Mouse (Mus musculus): ENCODE data around the gene Ablim1. TPM values are rescaled to one million over a fixed set of nuclear protein-coding genes. Genes with fewer than 3 reads are reported as not detected.

Ablim1 gene
- polyA plus RNA-seq (2015; fragmentation: Nextera tagmentation; extraction: Ambion mirVana), result 29.2 and 32.0 TPM in 2 replicates

- Histone ChIP-seq H3K36me3 (ENCODE audit: control insufficient read depth, insufficient read depth, low read length) (no peaks in the 10 kb centered on the region), H3K27ac (ENCODE audit: low read length) (peak within 1 kb of the TSS; percentile 72), H3K9me3 (ENCODE audit: control insufficient read depth, low read length) (no peaks in the 10 kb centered on the region), H3K4me2 (ENCODE audit: low read depth, low read length) (peak within 1 kb of the TSS; percentile 89), H3K9ac (ENCODE audit: low read depth, low read length) (peak within 1 kb of the TSS; percentile 83), H3K4me3 (ENCODE audit: low read length) (peak within 1 kb of the TSS; percentile 69), H3K4me1 (ENCODE audit: control insufficient read depth, insufficient read depth, low read length) (peaks cover 19% of the 10 kb centered on the region), H3K27me3 (replicated peaks; ENCODE audit: control insufficient read depth, insufficient read depth, low read length) (no peaks in the 10 kb centered on the region)
- under 1% methylated on average over 52 of the region's 52 CpGs for WGBS
- peak; percentile 87 for ATAC-seq
Observed at GRCm38 (mm10) chr19:57314346-57315012, at the start of gene Ablim1. Gene Ablim1, minus strand, starts transcription at chr19:57314919.

- no peak overlapping the region for H3K4me3 ChIP-seq (ENCODE audit: low read length)
- no peak for ATAC-seq
- WGBS, result 89% methylated on average over 7 of the region's 7 CpGs
- H3K27ac ChIP-seq (ENCODE audit: low read length), result no peak overlapping the region
- peak overlapping the region; percentile 49; the same call in 1 of the 2 replicates for H3K4me2 ChIP-seq (ENCODE audit: low read depth, low read length)
- 0 out of 2 replicates have a peak overlapping the region, but pooled peaks have one; percentile 44 for H3K9ac ChIP-seq (ENCODE audit: low read depth, low read length)
- no peaks in the 10 kb centered on the region for H3K27me3 ChIP-seq (replicated peaks; ENCODE audit: control insufficient read depth, insufficient read depth, low read length)
- H3K4me1 ChIP-seq (ENCODE audit: control insufficient read depth, insufficient read depth, low read length), result peaks cover 50% of the 10 kb centered on the region
- H3K36me3 ChIP-seq (ENCODE audit: control insufficient read depth, insufficient read depth, low read length), result no peaks in the 10 kb centered on the region
- no peaks in the 10 kb centered on the region for H3K9me3 ChIP-seq (ENCODE audit: control insufficient read depth, low read length)
Observed at GRCm38 (mm10) chr19:57363538-57363937, 48.8 kb upstream of the Ablim1 start.

GRCm38 (mm10) chr19:57363076-57363475, 48.4 kb upstream of the Ablim1 start:
- Histone ChIP-seq H3K27me3 (replicated peaks; ENCODE audit: control insufficient read depth, insufficient read depth, low read length) (no peaks in the 10 kb centered on the region), H3K4me3 (ENCODE audit: low read length) (peak overlapping the region; percentile 20), H3K9ac (ENCODE audit: low read depth, low read length) (peak overlapping the region; percentile 44), H3K27ac (ENCODE audit: low read length) (0 out of 2 replicates have a peak overlapping the region, but pooled peaks have one; percentile 39), H3K9me3 (ENCODE audit: control insufficient read depth, low read length) (no peaks in the 10 kb centered on the region), H3K4me2 (ENCODE audit: low read depth, low read length) (peak overlapping the region; percentile 49), H3K36me3 (ENCODE audit: control insufficient read depth, insufficient read depth, low read length) (no peaks in the 10 kb centered on the region), H3K4me1 (ENCODE audit: control insufficient read depth, insufficient read depth, low read length) (peaks cover 52% of the 10 kb centered on the region)
- WGBS, result 15% methylated on average over 7 of the region's 7 CpGs
- no peak for ATAC-seq

- Histone ChIP-seq H3K36me3 (ENCODE audit: control insufficient read depth, insufficient read depth, low read length) (no peaks in the 10 kb centered on the region), H3K27me3 (replicated peaks; ENCODE audit: control insufficient read depth, insufficient read depth, low read length) (no peaks in the 10 kb centered on the region), H3K4me3 (ENCODE audit: low read length) (peak overlapping the region; percentile 20), H3K27ac (ENCODE audit: low read length) (peak overlapping the region; percentile 39; the same call in 1 of the 2 replicates), H3K9me3 (ENCODE audit: control insufficient read depth, low read length) (no peaks in the 10 kb centered on the region), H3K4me2 (ENCODE audit: low read depth, low read length) (peak overlapping the region; percentile 49), H3K9ac (ENCODE audit: low read depth, low read length) (peak overlapping the region; percentile 44), H3K4me1 (ENCODE audit: control insufficient read depth, insufficient read depth, low read length) (peaks cover 51% of the 10 kb centered on the region)
- no peak for ATAC-seq
- WGBS, result 35% methylated on average over 5 of the region's 5 CpGs
Observed at GRCm38 (mm10) chr19:57362586-57362985, 47.9 kb upstream of the Ablim1 start.

- WGBS, result 14% methylated on average over 3 of the region's 3 CpGs
- H3K4me2 ChIP-seq (ENCODE audit: low read depth, low read length), result peak overlapping the region; percentile 61
- H3K9ac ChIP-seq (ENCODE audit: low read depth, low read length), result peak overlapping the region; percentile 100
- H3K36me3 ChIP-seq (ENCODE audit: control insufficient read depth, insufficient read depth, low read length), result no peaks in the 10 kb centered on the region
- peak overlapping the region; percentile 96 for H3K4me3 ChIP-seq (ENCODE audit: low read length)
- no peaks in the 10 kb centered on the region for H3K27me3 ChIP-seq (replicated peaks; ENCODE audit: control insufficient read depth, insufficient read depth, low read length)
- H3K4me1 ChIP-seq (ENCODE audit: control insufficient read depth, insufficient read depth, low read length), result peaks cover 46% of the 10 kb centered on the region
- no peak for ATAC-seq
- no peaks in the 10 kb centered on the region for H3K9me3 ChIP-seq (ENCODE audit: control insufficient read depth, low read length)
- peak overlapping the region; percentile 98 for H3K27ac ChIP-seq (ENCODE audit: low read length)
Observed at GRCm38 (mm10) chr19:57361939-57362307, 47.2 kb upstream of the Ablim1 start.

- Histone ChIP-seq H3K9ac (ENCODE audit: low read depth, low read length) (peak overlapping the region; percentile 100), H3K27me3 (replicated peaks; ENCODE audit: control insufficient read depth, insufficient read depth, low read length) (no peaks in the 10 kb centered on the region), H3K4me1 (ENCODE audit: control insufficient read depth, insufficient read depth, low read length) (peaks cover 40% of the 10 kb centered on the region), H3K4me3 (ENCODE audit: low read length) (peak overlapping the region; percentile 96), H3K27ac (ENCODE audit: low read length) (peak overlapping the region; percentile 98), H3K9me3 (ENCODE audit: control insufficient read depth, low read length) (no peaks in the 10 kb centered on the region), H3K36me3 (ENCODE audit: control insufficient read depth, insufficient read depth, low read length) (no peaks in the 10 kb centered on the region), H3K4me2 (ENCODE audit: low read depth, low read length) (peak overlapping the region; percentile 61)
- WGBS, result under 1% methylated on average over 70 of the region's 78 CpGs
- ATAC-seq, result peak; percentile 46
Observed at GRCm38 (mm10) chr19:57361131-57361938, 46.6 kb upstream of the Ablim1 start.

- Histone ChIP-seq H3K27ac (ENCODE audit: low read length) (peak within 1 kb of the TSS; percentile 98), H3K4me2 (ENCODE audit: low read depth, low read length) (peak within 1 kb of the TSS; percentile 68), H3K27me3 (replicated peaks; ENCODE audit: control insufficient read depth, insufficient read depth, low read length) (no peaks in the 10 kb centered on the region), H3K9ac (ENCODE audit: low read depth, low read length) (peak within 1 kb of the TSS; percentile 100), H3K9me3 (ENCODE audit: control insufficient read depth, low read length) (no peaks in the 10 kb centered on the region), H3K4me1 (ENCODE audit: control insufficient read depth, insufficient read depth, low read length) (peaks cover 40% of the 10 kb centered on the region), H3K4me3 (ENCODE audit: low read length) (peak within 1 kb of the TSS; percentile 96), H3K36me3 (ENCODE audit: control insufficient read depth, insufficient read depth, low read length) (no peaks in the 10 kb centered on the region)
- WGBS, result 1% methylated on average over 65 of the region's 70 CpGs
- ATAC-seq, result peak; percentile 91
Observed at GRCm38 (mm10) chr19:57360341-57361130, 45.8 kb upstream of the Ablim1 start, which contains the start of gene Fam160b1. Gene Fam160b1, plus strand, starts transcription at chr19:57360680.

- Histone ChIP-seq H3K9me3 (ENCODE audit: control insufficient read depth, low read length) (no peaks in the 10 kb centered on the region), H3K4me2 (ENCODE audit: low read depth, low read length) (peak overlapping the region; percentile 68), H3K4me3 (ENCODE audit: low read length) (peak overlapping the region; percentile 96), H3K9ac (ENCODE audit: low read depth, low read length) (peak overlapping the region; percentile 55), H3K27me3 (replicated peaks; ENCODE audit: control insufficient read depth, insufficient read depth, low read length) (no peaks in the 10 kb centered on the region), H3K27ac (ENCODE audit: low read length) (peak overlapping the region; percentile 80), H3K4me1 (ENCODE audit: control insufficient read depth, insufficient read depth, low read length) (peaks cover 37% of the 10 kb centered on the region), H3K36me3 (ENCODE audit: control insufficient read depth, insufficient read depth, low read length) (no peaks in the 10 kb centered on the region)
- ATAC-seq, result no peak
- WGBS, result 31% methylated on average over 10 of the region's 10 CpGs
Observed at GRCm38 (mm10) chr19:57359701-57360326, 45.1 kb upstream of the Ablim1 start.

All from intestine, embryonic 16.5 days (tissue).